Mouse (Mus musculus): ENCODE results near the gene Rgs10. TPM values are rescaled to one million over a fixed set of nuclear protein-coding genes. Genes with fewer than 3 reads are reported as not detected.

Gene Rgs10
- polyA plus RNA-seq, 1 experiment from 2014 or later: 12.7 TPM

GRCm38 (mm10) chr7:128440584-128440983 is 22.0 kb upstream of the Rgs10 start:
- Histone ChIP-seq H3K9ac (ENCODE audit: low read length) (no peak overlapping the region), H3K4me1 (ENCODE audit: control insufficient read depth, insufficient read depth, low read length) (no peaks in the 10 kb centered on the region), H3K36me3 (ENCODE audit: control insufficient read depth, insufficient read depth, low read length) (peaks cover 10% of the 10 kb centered on the region), H3K4me2 (ENCODE audit: low read depth) (no peak overlapping the region), H3K27ac (ENCODE audit: low read depth, low read length) (no peak overlapping the region), H3K9me3 (ENCODE audit: control insufficient read depth, low read length) (no peaks in the 10 kb centered on the region), H3K4me3 (ENCODE audit: low read depth, low read length) (no peak overlapping the region), H3K27me3 (ENCODE audit: control insufficient read depth, insufficient read depth, low read length) (no peaks in the 10 kb centered on the region)
- ATAC-seq (ENCODE audit: insufficient read depth, low FRiP score, low TSS enrichment): no peak
- 93% methylated on average over 2 of the region's 2 CpGs for WGBS
- DNase-seq (ENCODE audit: low spot score): no peak

GRCm38 (mm10) chr7:128439251-128439650 is 20.7 kb upstream of the Rgs10 start:
- Histone ChIP-seq H3K36me3 (ENCODE audit: control insufficient read depth, insufficient read depth, low read length) (peaks cover 6% of the 10 kb centered on the region; the same call in 1 of the 2 replicates), H3K4me1 (ENCODE audit: control insufficient read depth, insufficient read depth, low read length) (no peaks in the 10 kb centered on the region), H3K27ac (ENCODE audit: low read depth, low read length) (no peak overlapping the region), H3K27me3 (ENCODE audit: control insufficient read depth, insufficient read depth, low read length) (no peaks in the 10 kb centered on the region), H3K9ac (ENCODE audit: low read length) (no peak overlapping the region), H3K4me2 (ENCODE audit: low read depth) (no peak overlapping the region), H3K4me3 (ENCODE audit: low read depth, low read length) (no peak overlapping the region), H3K9me3 (ENCODE audit: control insufficient read depth, low read length) (no peaks in the 10 kb centered on the region)
- WGBS: 96% methylated on average over 6 of the region's 6 CpGs
- no peak for ATAC-seq (ENCODE audit: insufficient read depth, low FRiP score, low TSS enrichment)
- DNase-seq (ENCODE audit: low spot score): no peak

- no peaks in the 10 kb centered on the region for H3K27me3 ChIP-seq (ENCODE audit: control insufficient read depth, insufficient read depth, low read length)
- H3K9me3 ChIP-seq (ENCODE audit: control insufficient read depth, low read length): no peaks in the 10 kb centered on the region
- DNase-seq (ENCODE audit: low spot score) (no peak), ATAC-seq (ENCODE audit: insufficient read depth, low FRiP score, low TSS enrichment) (no peak)
- no peaks in the 10 kb centered on the region for H3K4me1 ChIP-seq (ENCODE audit: control insufficient read depth, insufficient read depth, low read length)
- H3K4me2 ChIP-seq (ENCODE audit: low read depth): no peak overlapping the region
- H3K27ac ChIP-seq (ENCODE audit: low read depth, low read length): no peak overlapping the region
- no peak overlapping the region for H3K9ac ChIP-seq (ENCODE audit: low read length)
- 0 out of 2 replicates have a peak, but pooled peaks cover 4% of the 10 kb centered on the region for H3K36me3 ChIP-seq (ENCODE audit: control insufficient read depth, insufficient read depth, low read length)
- H3K4me3 ChIP-seq (ENCODE audit: low read depth, low read length): no peak overlapping the region
Observed at GRCm38 (mm10) chr7:128438131-128438530, 19.6 kb upstream of the Rgs10 start.

GRCm38 (mm10) chr7:128433213-128433612 is 14.7 kb upstream of the Rgs10 start:
- DNase-seq (ENCODE audit: low spot score) (no peak), ATAC-seq (ENCODE audit: insufficient read depth, low FRiP score, low TSS enrichment) (no peak)
- H3K4me1 ChIP-seq (ENCODE audit: control insufficient read depth, insufficient read depth, low read length): no peaks in the 10 kb centered on the region; the same call in 1 of the 2 replicates

GRCm38 (mm10) chr7:128432574-128432973 is 14.0 kb upstream of the Rgs10 start:
- Histone ChIP-seq H3K36me3 (ENCODE audit: control insufficient read depth, insufficient read depth, low read length) (no peaks in the 10 kb centered on the region), H3K27me3 (ENCODE audit: control insufficient read depth, insufficient read depth, low read length) (no peaks in the 10 kb centered on the region), H3K27ac (ENCODE audit: low read depth, low read length) (no peak overlapping the region), H3K9me3 (ENCODE audit: control insufficient read depth, low read length) (no peaks in the 10 kb centered on the region), H3K4me2 (ENCODE audit: low read depth) (no peak overlapping the region), H3K4me1 (ENCODE audit: control insufficient read depth, insufficient read depth, low read length) (no peaks in the 10 kb centered on the region; the same call in 1 of the 2 replicates), H3K4me3 (ENCODE audit: low read depth, low read length) (no peak overlapping the region), H3K9ac (ENCODE audit: low read length) (no peak overlapping the region)
- DNase-seq (ENCODE audit: low spot score) (no peak), ATAC-seq (ENCODE audit: insufficient read depth, low FRiP score, low TSS enrichment) (no peak)
- WGBS: 70% methylated on average over 10 of the region's 10 CpGs

More at GRCm38 (mm10) chr7:128433213-128433612, 14.7 kb upstream of the Rgs10 start:
- no peaks in the 10 kb centered on the region for H3K36me3 ChIP-seq (ENCODE audit: control insufficient read depth, insufficient read depth, low read length)
- H3K9me3 ChIP-seq (ENCODE audit: control insufficient read depth, low read length): no peaks in the 10 kb centered on the region
- H3K4me2 ChIP-seq (ENCODE audit: low read depth): no peak overlapping the region
- no peaks in the 10 kb centered on the region for H3K27me3 ChIP-seq (ENCODE audit: control insufficient read depth, insufficient read depth, low read length)
- no peak overlapping the region for H3K27ac ChIP-seq (ENCODE audit: low read depth, low read length)
- WGBS: 75% methylated on average over 1 of the region's 1 CpGs
- H3K4me3 ChIP-seq (ENCODE audit: low read depth, low read length): no peak overlapping the region
- no peak overlapping the region for H3K9ac ChIP-seq (ENCODE audit: low read length)

- H3K9ac ChIP-seq (ENCODE audit: low read length): no peak overlapping the region
- no peak overlapping the region for H3K4me3 ChIP-seq (ENCODE audit: low read depth, low read length)
- H3K36me3 ChIP-seq (ENCODE audit: control insufficient read depth, insufficient read depth, low read length): no peaks in the 10 kb centered on the region
- 92% methylated on average over 3 of the region's 3 CpGs for WGBS
- no peaks in the 10 kb centered on the region for H3K9me3 ChIP-seq (ENCODE audit: control insufficient read depth, low read length)
- DNase-seq (ENCODE audit: low spot score): no peak
- H3K4me1 ChIP-seq (ENCODE audit: control insufficient read depth, insufficient read depth, low read length): peaks cover 5% of the 10 kb centered on the region; the same call in 1 of the 2 replicates
- H3K27me3 ChIP-seq (ENCODE audit: control insufficient read depth, insufficient read depth, low read length): peaks cover 33% of the 10 kb centered on the region
- no peak overlapping the region for H3K4me2 ChIP-seq (ENCODE audit: low read depth)
- H3K27ac ChIP-seq (ENCODE audit: low read depth, low read length): no peak overlapping the region
- ATAC-seq (ENCODE audit: insufficient read depth, low FRiP score, low TSS enrichment): no peak
Observed at GRCm38 (mm10) chr7:128422491-128422890, 3.9 kb upstream of the Rgs10 start.

GRCm38 (mm10) chr7:128421701-128422100 is 3.1 kb upstream of the Rgs10 start:
- ATAC-seq (ENCODE audit: insufficient read depth, low FRiP score, low TSS enrichment) (no peak), DNase-seq (ENCODE audit: low spot score) (no peak)
- Histone ChIP-seq H3K9me3 (ENCODE audit: control insufficient read depth, low read length) (no peaks in the 10 kb centered on the region), H3K27ac (ENCODE audit: low read depth, low read length) (no peak overlapping the region), H3K4me1 (ENCODE audit: control insufficient read depth, insufficient read depth, low read length) (peaks cover 10% of the 10 kb centered on the region; the same call in 1 of the 2 replicates), H3K4me2 (ENCODE audit: low read depth) (no peak overlapping the region), H3K9ac (ENCODE audit: low read length) (no peak overlapping the region), H3K27me3 (ENCODE audit: control insufficient read depth, insufficient read depth, low read length) (peaks cover 41% of the 10 kb centered on the region), H3K4me3 (ENCODE audit: low read depth, low read length) (no peak overlapping the region), H3K36me3 (ENCODE audit: control insufficient read depth, insufficient read depth, low read length) (no peaks in the 10 kb centered on the region)
- WGBS: 90% methylated on average over 7 of the region's 7 CpGs

GRCm38 (mm10) chr7:128419690-128420089 is 1.1 kb upstream of the Rgs10 start:
- H3K4me1 ChIP-seq (ENCODE audit: control insufficient read depth, insufficient read depth, low read length): peaks cover 10% of the 10 kb centered on the region; the same call in 1 of the 2 replicates
- H3K4me3 ChIP-seq (ENCODE audit: low read depth, low read length): no peak overlapping the region
- ATAC-seq (ENCODE audit: insufficient read depth, low FRiP score, low TSS enrichment) (no peak), DNase-seq (ENCODE audit: low spot score) (no peak)
- H3K27ac ChIP-seq (ENCODE audit: low read depth, low read length): no peak overlapping the region
- H3K9ac ChIP-seq (ENCODE audit: low read length): no peak overlapping the region
- no peaks in the 10 kb centered on the region for H3K36me3 ChIP-seq (ENCODE audit: control insufficient read depth, insufficient read depth, low read length)
- H3K27me3 ChIP-seq (ENCODE audit: control insufficient read depth, insufficient read depth, low read length): peaks cover 53% of the 10 kb centered on the region
- H3K9me3 ChIP-seq (ENCODE audit: control insufficient read depth, low read length): no peaks in the 10 kb centered on the region
- WGBS: 16% methylated on average over 9 of the region's 9 CpGs
- H3K4me2 ChIP-seq (ENCODE audit: low read depth): no peak overlapping the region

- DNase-seq (ENCODE audit: low spot score) (peak; percentile 25), ATAC-seq (ENCODE audit: insufficient read depth, low FRiP score, low TSS enrichment) (no peak)
- H3K9me3 ChIP-seq (ENCODE audit: control insufficient read depth, low read length): no peaks in the 10 kb centered on the region
- no peak overlapping the region for H3K27ac ChIP-seq (ENCODE audit: low read depth, low read length)
- H3K9ac ChIP-seq (ENCODE audit: low read length): peak overlapping the region; percentile 66
- H3K36me3 ChIP-seq (ENCODE audit: control insufficient read depth, insufficient read depth, low read length): no peaks in the 10 kb centered on the region
- peaks cover 10% of the 10 kb centered on the region; the same call in 1 of the 2 replicates for H3K4me1 ChIP-seq (ENCODE audit: control insufficient read depth, insufficient read depth, low read length)
- H3K4me3 ChIP-seq (ENCODE audit: low read depth, low read length): peak overlapping the region; percentile 67
- 2% methylated on average over 32 of the region's 32 CpGs for WGBS
- peak overlapping the region; percentile 99 for H3K4me2 ChIP-seq (ENCODE audit: low read depth)
- peaks cover 53% of the 10 kb centered on the region for H3K27me3 ChIP-seq (ENCODE audit: control insufficient read depth, insufficient read depth, low read length)
Observed at GRCm38 (mm10) chr7:128417226-128417929, 1.2 kb downstream of the Rgs10 start.
